Mouse (Mus musculus): ENCODE measurements at regions not wholly inside any gene's neighbourhood (a gene's known extent, or its start where the extent isn't known, plus 50 kb on each side); places are given as distances from the start of the nearest gene placed in this dataset.

DNA sequence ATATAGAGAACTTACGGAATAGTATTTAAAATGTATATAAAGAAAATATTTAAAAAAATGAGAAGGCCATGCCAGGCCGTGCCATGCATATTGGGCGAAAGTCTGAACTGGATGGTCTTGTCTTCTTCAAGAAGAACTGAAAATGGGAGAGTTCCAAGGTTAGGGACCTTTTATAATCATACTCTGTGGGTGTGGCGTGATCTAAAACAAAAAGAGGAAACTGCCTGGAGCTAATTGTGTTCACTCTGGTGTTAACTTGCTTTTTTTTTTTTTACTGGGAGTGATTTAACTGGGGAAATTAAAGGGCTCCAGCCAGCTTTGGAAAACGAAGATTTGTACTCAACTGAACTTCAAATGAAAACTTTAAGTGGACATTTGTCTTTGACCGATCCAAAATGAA, 799.2 kb upstream of the Cited2 start:
- TF ChIP-seq CTCF (conservative IDR thresholded peaks at IDR 0.05; ENCODE audit: insufficient read depth, insufficient read length, low read depth, low read length) (no peak), POLR2A (IDR thresholded peaks at IDR 0.05; ENCODE audit: low read depth, low read length) (no peak)

Measured in kidney, adult 2 months (tissue).